Comparison of ENCODE assay signal across 10 mouse cellular contexts in genomic region chr11:35196777-35197176, GRCm38 (mm10).
DNase-seq lines count a peak whose midpoint lies in the region; ATAC-seq and TF ChIP-seq lines count a peak whose summit lies in the region.
"Had no signal": no experiment of that assay in that cellular context is flagged by ENCODE, and none has a peak within 500 bp of the region (broad histone marks: within the 10 kb centered on the region; RNA-seq: fewer than 3 reads in every experiment).

No protein-coding gene starts in this region.

- no peaks in the 10 kb centered on the region for H3K36me3 ChIP-seq in hindbrain, postnatal 0 days (ENCODE audit: insufficient read depth, low read length)
- H3K36me3 ChIP-seq in hindbrain, embryonic 11.5 days (ENCODE audit: control insufficient read depth, insufficient read depth, low read length), result no peaks in the 10 kb centered on the region
- H3K36me3 ChIP-seq in lung, embryonic 14.5 days (ENCODE audit: insufficient read depth), result no peaks in the 10 kb centered on the region
- peaks cover 4% of the 10 kb centered on the region; the same call in 1 of the 2 replicates for H3K36me3 ChIP-seq in limb, embryonic 10.5 days
- H3K36me3 ChIP-seq in midbrain, embryonic 13.5 days, result no peaks in the 10 kb centered on the region

- no peak for TF ChIP-seq CTCF in hindbrain, postnatal 0 days (IDR thresholded peaks at IDR 0.05; ENCODE audit: low read depth)
- TF ChIP-seq CTCF in lung, embryonic 14.5 days (IDR thresholded peaks at IDR 0.05; ENCODE audit: low read depth), result peak; percentile 38

- peak; percentile 10 for DNase-seq in hindbrain, postnatal 0 days (ENCODE audit: low spot score)
- no peak for DNase-seq in hindbrain, embryonic 11.5 days (ENCODE audit: low spot score)
- DNase-seq in Muller cell, postnatal 12 days (ENCODE audit: inconsistent ontology term), result peak; percentile 34
- peak; percentile 34 for DNase-seq in brain, adult 2 months (ENCODE audit: low read depth, low spot score)
- DNase-seq in lung, embryonic 14.5 days, result peak; percentile 95
- DNase-seq in limb, embryonic 10.5 days (ENCODE audit: low spot score), result no peak
- DNase-seq in adrenal gland, postnatal 14 days, result no peak
- DNase-seq: kidney, adult 18-20 months had no signal

- no peak overlapping the region for H3K9ac ChIP-seq in hindbrain, postnatal 0 days (replicated peaks; ENCODE audit: low read length)
- H3K9ac ChIP-seq in hindbrain, embryonic 11.5 days (ENCODE audit: low read depth, low read length), result no peak overlapping the region
- no peak overlapping the region for H3K9ac ChIP-seq in lung, embryonic 14.5 days
- no peak overlapping the region for H3K9ac ChIP-seq in midbrain, embryonic 13.5 days (replicated peaks)

- no peak overlapping the region for H3K4me3 ChIP-seq in hindbrain, postnatal 0 days (ENCODE audit: low read length)
- no peak overlapping the region for H3K4me3 ChIP-seq in hindbrain, embryonic 11.5 days (ENCODE audit: low read depth, low read length)
- no peak overlapping the region for H3K4me3 ChIP-seq in lung, embryonic 14.5 days (ENCODE audit: low read depth, low read length)
- H3K4me3 ChIP-seq in limb, embryonic 10.5 days, result no peak overlapping the region
- no peak overlapping the region for H3K4me3 ChIP-seq in midbrain, embryonic 13.5 days (replicated peaks)
- H3K4me3 ChIP-seq: myocyte had no signal

- H3K27ac ChIP-seq in hindbrain, postnatal 0 days, result no peak overlapping the region
- no peak overlapping the region for H3K27ac ChIP-seq in hindbrain, embryonic 11.5 days (ENCODE audit: low read depth, low read length)
- no peak overlapping the region for H3K27ac ChIP-seq in lung, embryonic 14.5 days (ENCODE audit: low read depth)
- H3K27ac ChIP-seq in limb, embryonic 10.5 days, result no peak overlapping the region
- H3K27ac ChIP-seq in midbrain, embryonic 13.5 days, result no peak overlapping the region

- no peaks in the 10 kb centered on the region for H3K4me1 ChIP-seq in hindbrain, postnatal 0 days (ENCODE audit: insufficient read depth, low read length)
- no peaks in the 10 kb centered on the region for H3K4me1 ChIP-seq in hindbrain, embryonic 11.5 days (replicated peaks; ENCODE audit: control insufficient read depth, insufficient read depth, low read length)
- peaks cover 13% of the 10 kb centered on the region for H3K4me1 ChIP-seq in lung, embryonic 14.5 days (ENCODE audit: insufficient read depth)
- H3K4me1 ChIP-seq in limb, embryonic 10.5 days, result peaks cover 18% of the 10 kb centered on the region
- H3K4me1 ChIP-seq in midbrain, embryonic 13.5 days (replicated peaks), result peaks cover 5% of the 10 kb centered on the region; the same call in 1 of the 2 replicates

- H3K27me3 ChIP-seq in hindbrain, postnatal 0 days (ENCODE audit: insufficient read depth, low read length), result no peaks in the 10 kb centered on the region
- no peaks in the 10 kb centered on the region for H3K27me3 ChIP-seq in hindbrain, embryonic 11.5 days (ENCODE audit: control insufficient read depth, insufficient read depth, low read length)
- H3K27me3 ChIP-seq in lung, embryonic 14.5 days (ENCODE audit: insufficient read depth, low read length), result no peaks in the 10 kb centered on the region
- no peaks in the 10 kb centered on the region for H3K27me3 ChIP-seq in limb, embryonic 10.5 days (ENCODE audit: low read depth, poor library complexity, severe bottlenecking)
- peaks cover 33% of the 10 kb centered on the region for H3K27me3 ChIP-seq in midbrain, embryonic 13.5 days

- 73% methylated on average over 7 of the region's 7 CpGs for WGBS in hindbrain, postnatal 0 days
- WGBS in hindbrain, embryonic 11.5 days, result 93% methylated on average over 7 of the region's 7 CpGs
- 31% methylated on average over 7 of the region's 7 CpGs for WGBS in lung, embryonic 14.5 days
- WGBS in limb, embryonic 10.5 days, result 93% methylated on average over 7 of the region's 7 CpGs
- 90% methylated on average over 7 of the region's 7 CpGs for WGBS in midbrain, embryonic 13.5 days

- no peak for ATAC-seq in hindbrain, postnatal 0 days
- ATAC-seq in hindbrain, embryonic 11.5 days (ENCODE audit: low FRiP score), result no peak
- ATAC-seq in lung, embryonic 14.5 days (ENCODE audit: insufficient read depth), result peak; percentile 93
- no peak for ATAC-seq in midbrain, embryonic 13.5 days

- no peak overlapping the region for H3K4me2 ChIP-seq in hindbrain, postnatal 0 days (ENCODE audit: low read depth, low read length)
- no peak overlapping the region for H3K4me2 ChIP-seq in hindbrain, embryonic 11.5 days (replicated peaks; ENCODE audit: low read depth, low read length)
- H3K4me2 ChIP-seq in lung, embryonic 14.5 days, result no peak overlapping the region
- H3K4me2 ChIP-seq in midbrain, embryonic 13.5 days (replicated peaks), result no peak overlapping the region

- H3K9me3 ChIP-seq in hindbrain, postnatal 0 days (ENCODE audit: low read length), result no peaks in the 10 kb centered on the region
- no peaks in the 10 kb centered on the region for H3K9me3 ChIP-seq in hindbrain, embryonic 11.5 days (ENCODE audit: control insufficient read depth, low read length)
- no peaks in the 10 kb centered on the region for H3K9me3 ChIP-seq in lung, embryonic 14.5 days (ENCODE audit: low read depth, low read length)
- H3K9me3 ChIP-seq in limb, embryonic 10.5 days (replicated peaks), result no peaks in the 10 kb centered on the region
- H3K9me3 ChIP-seq in midbrain, embryonic 13.5 days, result no peaks in the 10 kb centered on the region

Comparison
In these comparisons a context has a peak if more than half of its experiments do, and no peak if none do; other contexts are left out.
1. DNase-seq: peak in hindbrain, postnatal 0 days (single experiment), Muller cell, postnatal 12 days (single experiment), brain, adult 2 months (single experiment) and lung, embryonic 14.5 days (single experiment); none in hindbrain, embryonic 11.5 days (single experiment), limb, embryonic 10.5 days (single experiment) and adrenal gland, postnatal 14 days (single experiment).